Mouse (Mus musculus): ENCODE results near the gene Efcab12. TPM values are rescaled to one million over a fixed set of nuclear protein-coding genes. Genes with fewer than 3 reads are reported as not detected.

Gene Efcab12
- total RNA-seq, 2 experiments from 2014 or later, result 2.9 to 3.5 TPM

Small RNAs within 50 kb of the gene (microRNA-seq; reads per million reads assigned to microRNA genes)
- 0 to 0.59 reads per million in 2 experiments for gene Mir7660

Other genes with a start within 250 kb of the Efcab12 start
- gene Mkrn2os, start 245.8 kb downstream of the Efcab12 start, total RNA-seq (2021), result not detected
- 10 to 100 TPM; 32.2 to 44.4 TPM for gene Mkrn2, start 236.5 kb downstream of the Efcab12 start, total RNA-seq (2021)
- 100 to 1,000 TPM; 114 to 123 TPM for gene Raf1, start 161.8 kb downstream of the Efcab12 start, total RNA-seq (2021)
- under 1 TPM; 0.38 to 0.87 TPM for gene Tmem40, start 76.0 kb downstream of the Efcab12 start, total RNA-seq (2021)
- 1 to 10 TPM; 5.6 to 6.1 TPM for gene Cand2, start 63.9 kb downstream of the Efcab12 start, total RNA-seq (2021)
- 100 to 1,000 TPM; 566 to 632 TPM for gene Rpl32, start 29.7 kb downstream of the Efcab12 start, total RNA-seq (2021)
- gene Mbd4, start 15.0 kb upstream of the Efcab12 start, total RNA-seq (2021), result 1 to 10 TPM; 5.0 to 6.2 TPM
- gene Ift122, start 15.1 kb upstream of the Efcab12 start, total RNA-seq (2021), result 10 to 100 TPM; 24.0 to 25.9 TPM
- gene Rho, start 93.3 kb upstream of the Efcab12 start, total RNA-seq (2021), result under 1 TPM; 0.27 TPM
- not detected for gene H1foo, start 106.5 kb upstream of the Efcab12 start, total RNA-seq (2021)
- gene Plxnd1, start 156.6 kb upstream of the Efcab12 start, total RNA-seq (2021), result 10 to 100 TPM; 73.2 to 73.5 TPM

Data from layer of hippocampus, postnatal 10 days (tissue).